Mouse (Mus musculus): Measurements from ENCODE around the gene Iqcc.

Gene Iqcc

GRCm38 (mm10) chr4:129575171-129575844 lies 43.6 kb downstream of the Iqcc start:
- POLR2A ChIA-PET = interaction anchor here (0.5 to 1.0 kb wide), 11 partner anchors 10 to 395 kb away, joined by 3 to 6 read pairs (median 3); partner anchors contain the start of gene Marcksl1 (in 1 of the 4)
- CTCF ChIA-PET = no interaction called here

DNA sequence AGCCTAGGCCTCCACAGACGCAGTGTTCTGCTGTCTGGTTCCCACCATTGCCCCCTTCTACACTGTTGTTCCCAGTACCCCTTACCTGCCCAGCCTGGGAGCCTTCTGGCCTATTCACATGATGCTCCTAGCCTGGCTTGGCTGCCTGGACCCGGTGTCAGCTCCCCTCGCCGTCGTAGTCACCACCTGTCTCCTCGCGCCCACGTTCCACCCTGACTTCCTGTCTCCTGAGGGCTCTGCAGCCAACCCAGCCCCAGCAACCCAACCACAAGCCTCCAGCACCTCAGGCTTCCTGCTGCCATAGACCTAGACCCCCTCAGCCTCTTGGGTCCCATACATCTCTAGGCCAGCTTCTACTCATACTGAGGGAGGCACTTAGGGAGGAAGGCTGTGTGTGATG lies 45.5 kb downstream of the Iqcc start, which contains the start of gene Lck:
Gene Lck, minus strand, starts transcription at position 212 of the 400 bp plus-strand sequence.
- ChIA-PET POLR2A (interaction anchor here in 1 of 4 experiments (0.7 to 3.2 kb wide), 2 partner anchors 11 to 35 kb away, joined by 3 to 12 read pairs; no protein-coding TSS in a partner anchor), CTCF (interaction anchor here in 1 of 4 experiments (0.6 kb wide), 1 partner anchor 33 kb away, joined by 3 read pairs; no protein-coding TSS in a partner anchor)

DNA sequence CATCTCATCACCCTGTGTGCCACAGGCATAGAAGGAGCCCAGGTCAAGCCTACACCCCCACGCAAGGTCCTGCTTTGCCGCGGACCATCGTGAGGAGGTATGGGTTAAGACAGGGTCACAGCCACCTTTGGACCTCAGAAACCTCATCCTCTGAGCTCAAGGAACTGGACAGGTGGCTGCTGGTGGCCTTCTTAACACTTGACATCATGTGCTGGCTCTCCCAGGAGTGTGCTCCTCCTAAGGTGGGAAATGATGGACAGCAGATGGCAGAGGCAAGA lies 45.9 kb downstream of the Iqcc start:
- POLR2A ChIA-PET = interaction anchor here in 1 of 4 experiments (0.7 to 3.2 kb wide), 2 partner anchors 12 to 35 kb away, joined by 3 to 12 read pairs; no protein-coding TSS in a partner anchor
- CTCF ChIA-PET = interaction anchor here in 1 of 4 experiments (0.5 to 0.6 kb wide), 2 partner anchors 33 to 699 kb away, joined by 3 read pairs; no protein-coding TSS in a partner anchor

DNA sequence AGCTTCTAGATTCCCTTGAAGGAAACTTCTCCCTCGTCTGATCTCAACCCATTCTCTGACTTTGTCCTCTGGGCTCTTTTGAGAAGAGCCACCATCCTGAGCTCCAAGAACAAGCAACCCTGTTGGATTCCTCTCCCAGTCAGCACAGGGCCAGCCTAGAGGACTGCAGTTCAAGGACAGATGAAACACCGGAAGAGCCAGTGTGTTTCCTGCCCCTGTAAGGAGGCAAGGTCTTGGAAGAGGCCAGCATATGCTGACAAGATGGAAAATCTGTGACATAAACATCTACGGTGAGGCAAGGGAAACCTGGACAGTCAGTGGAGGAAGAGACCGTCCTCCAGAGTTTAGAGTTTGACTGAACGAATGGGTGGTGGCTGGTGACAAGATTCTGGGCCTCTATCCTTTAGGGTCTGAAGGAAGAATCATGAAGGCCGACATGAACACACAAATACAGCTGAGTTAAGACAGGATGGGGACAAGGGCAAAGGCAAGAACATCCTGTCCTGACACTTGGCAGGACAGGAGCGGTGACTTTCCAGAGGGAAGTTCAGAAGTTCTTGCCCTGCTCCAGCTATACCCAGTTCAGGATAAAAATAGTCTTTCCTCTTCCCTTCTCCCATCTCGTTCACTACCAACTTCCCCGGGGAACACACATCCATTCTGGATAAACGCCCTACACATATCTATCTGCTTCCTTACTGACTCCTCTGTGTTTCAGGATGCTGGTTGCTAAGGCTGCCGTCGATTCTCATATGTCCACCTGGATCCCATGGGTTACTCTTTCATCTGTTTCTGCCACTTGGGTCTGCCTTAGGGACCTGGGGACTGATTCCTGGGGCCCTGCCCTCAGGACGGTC lies 46.4 kb downstream of the Iqcc start:
- ChIA-PET CTCF (interaction anchor here in 3 of 4 experiments (0.5 to 3.0 kb wide), 4 partner anchors 24 to 699 kb away, joined by 3 to 9 read pairs (median 4); no protein-coding TSS in a partner anchor), POLR2A (interaction anchor here in 2 of 4 experiments (0.7 to 3.2 kb wide), 11 partner anchors 10 to 77 kb away, joined by 3 to 15 read pairs (median 4); partner anchors contain the start of genes Hdac1 (in 1 of the 2) and Txlna (in 1 of the 2))

- ChIA-PET CTCF (interaction anchor here in 3 of 4 experiments (0.5 to 3.0 kb wide), 7 partner anchors 13 to 223 kb away, joined by 3 to 9 read pairs (median 4); no protein-coding TSS in a partner anchor), POLR2A (interaction anchor here in 2 of 4 experiments (0.7 to 3.2 kb wide), 15 partner anchors 11 to 125 kb away, joined by 3 to 15 read pairs (median 3); partner anchors contain the start of genes Hdac1 (in 1 of the 2) and Txlna (in 1 of the 2))
Measured at GRCm38 (mm10) chr4:129571551-129572084, 47.3 kb downstream of the Iqcc start.

DNA sequence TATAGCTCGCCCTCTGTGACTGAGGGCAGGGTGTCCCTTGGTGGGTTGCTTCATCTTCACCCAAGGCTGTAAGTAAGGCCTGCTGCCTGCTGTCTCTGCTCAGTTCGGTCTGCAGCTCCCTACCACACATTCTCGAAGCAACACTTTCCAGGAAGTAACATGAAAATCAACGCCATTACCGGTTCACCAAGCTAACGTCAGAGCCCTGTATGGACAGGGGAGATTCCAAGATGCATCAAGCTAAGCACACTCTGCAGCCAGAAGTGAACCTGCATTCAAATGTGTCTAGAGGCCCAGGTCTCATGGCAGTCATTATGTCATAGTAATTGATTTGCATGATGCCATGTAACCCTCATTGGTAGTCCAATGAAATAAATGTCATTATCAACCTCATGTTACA lies 48.9 kb downstream of the Iqcc start:
- CTCF ChIA-PET = interaction anchor here in 1 of 4 experiments (0.6 to 3.0 kb wide), 4 partner anchors 15 to 38 kb away, joined by 3 to 9 read pairs (median 4); no protein-coding TSS in a partner anchor
- POLR2A ChIA-PET = interaction anchor here in 3 of 4 experiments (0.6 to 3.2 kb wide), 15 partner anchors 8 to 1747 kb away, joined by 3 to 15 read pairs (median 3); partner anchors contain the start of genes Tmem39b (in 1 of the 3) and Txlna (in 1 of the 3)

GRCm38 (mm10) chr4:129568366-129568765 lies 50.5 kb downstream of the Iqcc start:
- POLR2A ChIA-PET = interaction anchor here in 2 of 4 experiments (1.0 to 1.7 kb wide), 4 partner anchors 10 to 55 kb away, joined by 3 to 4 read pairs (median 3); partner anchors contain the start of gene Marcksl1 (in 1 of the 2)
- CTCF ChIA-PET = interaction anchor here in 1 of 4 experiments (0.9 kb wide), 1 partner anchor 9 kb away, joined by 3 read pairs; no protein-coding TSS in a partner anchor

- ChIA-PET POLR2A (interaction anchor here in 3 of 4 experiments (0.9 to 1.7 kb wide), 3 partner anchors 8 to 10 kb away, joined by 3 to 6 read pairs (median 4); no protein-coding TSS in a partner anchor), CTCF (interaction anchor here in 2 of 4 experiments (0.6 to 1.6 kb wide), 3 partner anchors 9 to 162 kb away, joined by 3 to 4 read pairs (median 3); no protein-coding TSS in a partner anchor)
Measured at GRCm38 (mm10) chr4:129565139-129565538, 53.8 kb downstream of the Iqcc start.
